Mouse (Mus musculus) brain, embryonic 14.5 days (tissue): Measurements from ENCODE around the gene Cit.
A peak's percentile ranks its signal among the peaks of the same experiment; 100 is the strongest.

Experiments used
- CTCF ChIP-seq: fragments of 200-500 bp; IDR thresholded peaks from 2 replicates; pipeline ENCODE4 v1.5.1; 2012; ENCODE audit warnings: inconsistent platforms, mild to moderate bottlenecking, moderate library complexity, borderline replicate concordance; ENCODE audit not compliant: insufficient read depth, insufficient read length; ENCODE audit errors: extremely low read depth
- POLR2A ChIP-seq: fragments of 200-500 bp; IDR thresholded peaks from 2 replicates; pipeline ENCODE4 v1.6.1; 2012; ENCODE audit warnings: mild to moderate bottlenecking, inconsistent platforms, borderline replicate concordance; ENCODE audit not compliant: poor library complexity, insufficient read depth, insufficient read length, severe bottlenecking; ENCODE audit errors: extremely low read depth

DNA sequence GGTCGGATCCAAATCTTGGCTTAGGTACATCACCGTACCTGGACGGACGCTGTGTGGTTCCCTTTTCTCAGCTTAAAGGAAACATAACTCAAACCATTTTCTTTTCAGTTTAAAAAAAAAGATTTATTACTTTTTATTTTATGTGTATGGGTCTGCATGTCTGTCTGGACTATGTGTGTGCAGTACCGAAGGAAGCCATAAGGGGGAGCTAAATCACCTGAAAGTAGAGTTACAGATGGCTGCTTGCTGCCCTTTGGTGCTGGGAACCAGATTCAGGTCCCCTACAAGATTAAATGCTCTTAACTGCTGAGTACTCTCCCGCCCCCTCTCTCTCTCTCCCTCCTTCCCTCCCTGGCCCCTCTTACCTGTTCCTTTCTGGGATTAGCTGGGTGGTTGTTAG lies 112.1 kb downstream of the Cit start:
- TF ChIP-seq CTCF (peak; percentile 29; the same call in 1 of the 2 replicates), POLR2A (no peak)
